Mouse (Mus musculus) lung, adult 2 months (tissue): ENCODE measurements around the gene Art5.

Experiments
- CTCF ChIP-seq: fragments of 200-500 bp; IDR thresholded peaks from 2 replicates; pipeline ENCODE4 v1.5.1; 2011; ENCODE audit warnings: mild to moderate bottlenecking, low read length, control low read depth; ENCODE audit not compliant: insufficient read depth
- POLR2A ChIP-seq: fragments of 200-500 bp; IDR thresholded peaks from 2 replicates; pipeline ENCODE4 v1.6.1; 2011; ENCODE audit warnings: low read depth, mild to moderate bottlenecking, control low read depth, low read length, borderline replicate concordance; ENCODE audit errors: extremely low read depth

DNA sequence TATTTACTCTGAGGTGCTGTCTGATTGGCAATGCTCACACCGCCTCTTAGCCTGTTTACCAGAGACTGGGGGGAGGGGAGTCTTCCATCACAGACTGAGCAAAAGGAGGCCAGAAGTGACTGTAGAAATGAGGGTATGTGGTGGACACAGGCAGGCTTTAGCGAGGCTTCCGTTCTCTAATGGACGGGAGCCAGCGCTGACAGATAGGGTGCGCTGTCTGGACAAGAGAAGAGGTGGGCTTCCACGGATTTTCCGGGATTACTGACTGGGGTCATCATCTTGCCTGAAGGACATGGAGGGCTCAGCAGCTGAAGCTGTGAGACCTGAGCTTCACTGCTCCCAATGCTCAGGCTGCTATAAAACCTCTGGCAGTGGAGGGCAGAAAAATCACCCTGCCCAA lies 7.0 kb downstream of the Art5 start:
- TF ChIP-seq CTCF (no peak), POLR2A (no peak)
